Comparison of ENCODE assay signal across 8 mouse cellular contexts in the genomic region with DNA sequence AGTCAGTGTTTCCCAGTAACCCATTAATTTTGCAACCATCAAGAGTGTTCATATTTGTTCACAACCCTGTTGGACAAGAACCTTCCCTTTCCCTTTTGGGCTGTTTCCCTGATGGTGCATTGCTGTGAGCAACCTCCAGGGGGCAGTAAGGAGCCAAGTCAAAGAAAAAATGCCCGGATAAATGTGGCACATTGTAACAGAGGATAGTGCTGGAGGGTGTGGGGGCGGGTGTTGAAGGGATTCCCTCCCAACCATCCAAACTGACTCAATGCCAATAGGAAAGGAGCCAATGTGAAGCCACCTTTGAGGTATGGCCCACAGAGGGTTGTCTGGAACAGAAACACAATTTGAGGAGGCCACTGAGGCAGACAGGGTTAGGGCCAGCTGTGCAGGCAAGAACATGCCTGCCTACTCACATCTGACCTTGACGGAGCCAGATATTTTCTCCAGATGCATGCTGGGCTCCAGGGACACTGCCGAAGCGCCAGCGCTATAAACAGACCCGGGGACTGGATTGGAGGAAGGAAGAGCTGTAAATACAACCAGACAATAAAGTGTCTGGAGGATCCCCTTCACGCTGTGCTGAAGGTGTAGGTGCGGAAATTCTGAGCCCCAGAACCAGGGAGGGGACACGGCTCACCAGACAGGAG. TPM values are rescaled to one million over a fixed set of nuclear protein-coding genes. Genes with fewer than 3 reads are reported as not detected.
A peak's percentile ranks its signal among the peaks of the same experiment; 100 is the strongest.
DNase-seq lines count a peak whose midpoint lies in the region; ATAC-seq lines count a peak whose summit lies in the region.

No protein-coding gene starts in this region.

- H3K4me3 ChIP-seq in midbrain, embryonic 11.5 days (ENCODE audit: low read depth, low read length): no peak overlapping the region
- H3K4me3 ChIP-seq in midbrain, embryonic 15.5 days: no peak overlapping the region
- H3K4me3 ChIP-seq in hindbrain, embryonic 15.5 days: no peak overlapping the region

- H3K36me3 ChIP-seq in midbrain, embryonic 11.5 days (ENCODE audit: control insufficient read depth, insufficient read depth, low read length): no peaks in the 10 kb centered on the region
- H3K36me3 ChIP-seq in midbrain, embryonic 15.5 days (replicated peaks): no peaks in the 10 kb centered on the region
- no peaks in the 10 kb centered on the region for H3K36me3 ChIP-seq in hindbrain, embryonic 15.5 days

- WGBS in midbrain, embryonic 11.5 days: 60% methylated on average over 10 of the region's 10 CpGs
- WGBS in midbrain, embryonic 15.5 days: 44% methylated on average over 10 of the region's 10 CpGs
- 41% methylated on average over 10 of the region's 10 CpGs for WGBS in hindbrain, embryonic 15.5 days

- no peaks in the 10 kb centered on the region for H3K9me3 ChIP-seq in midbrain, embryonic 11.5 days (ENCODE audit: control insufficient read depth, low read length)
- no peaks in the 10 kb centered on the region for H3K9me3 ChIP-seq in midbrain, embryonic 15.5 days
- no peaks in the 10 kb centered on the region for H3K9me3 ChIP-seq in hindbrain, embryonic 15.5 days

- DNase-seq in midbrain, embryonic 11.5 days (ENCODE audit: low spot score, missing footprints): peak; percentile 96
- DNase-seq in cerebellum, postnatal 14 days: peak; percentile 76 to 84
- DNase-seq in frontal cortex, postnatal 36 days (ENCODE audit: low spot score in 2 of 2): peak; percentile 40 to 51
- peak; percentile 42 to 50 for DNase-seq in left cerebral cortex, postnatal 25 days (ENCODE audit: low spot score in 2 of 2)
- DNase-seq in spleen, adult 12 weeks (ENCODE audit: low spot score): peak; percentile 60

- intact Hi-C loops in left cerebral cortex, postnatal 25 days (cut with DNase I): loop anchor here (1.0 kb wide), 1 partner anchor 51 kb away; no protein-coding TSS in a partner anchor

- H3K4me1 ChIP-seq in midbrain, embryonic 11.5 days (ENCODE audit: control insufficient read depth, insufficient read depth, low read length): peaks cover 18% of the 10 kb centered on the region
- H3K4me1 ChIP-seq in midbrain, embryonic 15.5 days: peaks cover 4% of the 10 kb centered on the region
- H3K4me1 ChIP-seq in hindbrain, embryonic 15.5 days (replicated peaks): peaks cover 17% of the 10 kb centered on the region

- ATAC-seq in midbrain, embryonic 11.5 days (ENCODE audit: low FRiP score): no peak
- no peak for ATAC-seq in midbrain, embryonic 15.5 days (replicated peaks)
- 0 out of 2 replicates have a peak, but pooled peaks have one; percentile 17 for ATAC-seq in hindbrain, embryonic 15.5 days (ENCODE audit: low FRiP score, low read depth)
- ATAC-seq in megakaryocyte-erythroid progenitor cell, adult 5-6 weeks (replicated peaks; ENCODE audit: low FRiP score, low TSS enrichment, poor library complexity, severe bottlenecking): peak; percentile 28; the same call in 1 of the 2 replicates

- no peak overlapping the region; the same call in 1 of the 2 replicates for H3K27ac ChIP-seq in midbrain, embryonic 11.5 days (ENCODE audit: low read depth, low read length)
- H3K27ac ChIP-seq in midbrain, embryonic 15.5 days: no peak overlapping the region
- 0 out of 2 replicates have a peak overlapping the region, but pooled peaks have one; percentile 42 for H3K27ac ChIP-seq in hindbrain, embryonic 15.5 days (replicated peaks)

- H3K9ac ChIP-seq in midbrain, embryonic 11.5 days (ENCODE audit: low read length): no peak overlapping the region
- H3K9ac ChIP-seq in midbrain, embryonic 15.5 days: no peak overlapping the region
- H3K9ac ChIP-seq in hindbrain, embryonic 15.5 days: 0 out of 2 replicates have a peak overlapping the region, but pooled peaks have one; percentile 13

- H3K4me2 ChIP-seq in midbrain, embryonic 11.5 days: no peak overlapping the region
- H3K4me2 ChIP-seq in midbrain, embryonic 15.5 days: no peak overlapping the region
- H3K4me2 ChIP-seq in hindbrain, embryonic 15.5 days: no peak overlapping the region

- H3K27me3 ChIP-seq in midbrain, embryonic 11.5 days (ENCODE audit: control insufficient read depth, insufficient read depth, low read length): no peaks in the 10 kb centered on the region
- H3K27me3 ChIP-seq in midbrain, embryonic 15.5 days (replicated peaks): no peaks in the 10 kb centered on the region
- H3K27me3 ChIP-seq in hindbrain, embryonic 15.5 days: no peaks in the 10 kb centered on the region

RNA-seq across cellular contexts. Expression of a gene that starts 3.6 kb away (rescaled TPM):
- 0.39 TPM in 1 of 2 replicates, not detected in the other for polyA plus RNA-seq in midbrain, embryonic 11.5 days (2014; fragmentation: Nextera tagmentation; extraction: Ambion mirVana)
- polyA plus RNA-seq in midbrain, embryonic 15.5 days (2015; fragmentation: Nextera tagmentation; extraction: Ambion mirVana): 0.41 TPM in 1 of 2 replicates, not detected in the other
- polyA plus RNA-seq in hindbrain, embryonic 15.5 days (2015; fragmentation: Nextera tagmentation; extraction: Ambion mirVana): not detected in 2 replicates
- not detected for total RNA-seq in left cerebral cortex, postnatal 25 days (2021)
- total RNA-seq in megakaryocyte-erythroid progenitor cell, adult 5-6 weeks (2014; fragmentation: Nextera tagmentation): not detected in 2 replicates
- total RNA-seq in megakaryocyte-erythroid progenitor cell, adult 5-6 weeks (2017): not detected in 2 replicates

RNA-seq across cellular contexts. Expression of a gene that starts 38.7 kb away (rescaled TPM):
- 38.3 and 40.5 TPM in 2 replicates for polyA plus RNA-seq in midbrain, embryonic 11.5 days (2014; fragmentation: Nextera tagmentation; extraction: Ambion mirVana)
- polyA plus RNA-seq in midbrain, embryonic 15.5 days (2015; fragmentation: Nextera tagmentation; extraction: Ambion mirVana): 20.4 and 21.8 TPM in 2 replicates
- polyA plus RNA-seq in hindbrain, embryonic 15.5 days (2015; fragmentation: Nextera tagmentation; extraction: Ambion mirVana): 28.4 and 28.8 TPM in 2 replicates
- total RNA-seq in left cerebral cortex, postnatal 25 days (2021): 10 to 100 TPM; 19.3 to 21.1 TPM
- 17.6 and 38.9 TPM in 2 replicates for total RNA-seq in megakaryocyte-erythroid progenitor cell, adult 5-6 weeks (2014; fragmentation: Nextera tagmentation)
- total RNA-seq in megakaryocyte-erythroid progenitor cell, adult 5-6 weeks (2017): 21.3 and 22.9 TPM in 2 replicates

Comparison
In these comparisons a context has a peak if more than half of its experiments do, and no peak if none do; other contexts are left out.
1. ATAC-seq: peak in hindbrain, embryonic 15.5 days (single experiment) and megakaryocyte-erythroid progenitor cell, adult 5-6 weeks (single experiment); none in midbrain, embryonic 11.5 days (single experiment) and midbrain, embryonic 15.5 days (single experiment).
2. DNase-seq: peak in every context shown above with its lines; median percentile 96 in midbrain, embryonic 11.5 days; 80 in cerebellum, postnatal 14 days; 60 in spleen, adult 12 weeks; 46 in left cerebral cortex, postnatal 25 days; 46 in frontal cortex, postnatal 36 days.